Mouse (Mus musculus): ENCODE measurements around the gene Pdgfa.

- no peak for TF ChIP-seq CTCF (IDR thresholded peaks at IDR 0.05; ENCODE audit: control insufficient read depth, insufficient read depth, insufficient read length)
- TF ChIP-seq MAX (IDR thresholded peaks at IDR 0.05) = no peak
- TF ChIP-seq USF1 (IDR thresholded peaks at IDR 0.05; ENCODE audit: low read depth) = no peak
- no peak for TF ChIP-seq FOSL1 (IDR thresholded peaks at IDR 0.05; ENCODE audit: insufficient read depth, low read length, poor library complexity, severe bottlenecking)
Observed at GRCm38 (mm10) chr5:138953986-138954385, 43.2 kb downstream of the Pdgfa start.

Measured in C2C12 (cell line).